Mouse (Mus musculus) hindbrain, embryonic 14.5 days (tissue): ENCODE data around the gene Mettl7b. TPM values are rescaled to one million over a fixed set of nuclear protein-coding genes. Genes with fewer than 3 reads are reported as not detected.

ENCODE experiments used
- ATAC-seq: fragments of 200-750 bp; cut with Nextera tagmentation; 2 replicates; pipeline ENCODE4 v1.8.0; 2017; ENCODE audit warnings: moderate number of reproducible peaks, mild to moderate bottlenecking, moderate TSS enrichment, moderate library complexity; ENCODE audit not compliant: low FRiP score
- DNase-seq: peaks from one replicate; pipeline ENCODE4 v3.0.0-alpha.2; 2015; ENCODE audit warnings: low spot score
- H3K27ac ChIP-seq: fragments of 300-500 bp; sonication (generic); 2 replicates; pipeline ENCODE4 v1.5.1; 2014; ENCODE audit warnings: mild to moderate bottlenecking, moderate library complexity
- H3K27me3 ChIP-seq: fragments of 300-500 bp; sonication (generic); 2 replicates; pipeline ENCODE4 v1.6.1; 2014; ENCODE audit warnings: mild to moderate bottlenecking, low read length, mixed read lengths; ENCODE audit not compliant: control insufficient read depth, insufficient read depth
- H3K36me3 ChIP-seq: fragments of 300-500 bp; sonication (generic); replicated peaks from 2 replicates; pipeline ENCODE4 v1.6.1; 2014; ENCODE audit not compliant: control insufficient read depth, insufficient read depth
- H3K4me1 ChIP-seq: fragments of 300-500 bp; sonication (generic); replicated peaks from 2 replicates; pipeline ENCODE4 v1.6.1; 2014; ENCODE audit warnings: antibody characterized with exemption, low read length, mixed read lengths; ENCODE audit not compliant: control insufficient read depth, insufficient read depth
- H3K4me2 ChIP-seq: fragments of 300-500 bp; sonication (generic); replicated peaks from 2 replicates; pipeline ENCODE4 v1.6.1; 2014; ENCODE audit warnings: mild to moderate bottlenecking, moderate library complexity
- H3K4me3 ChIP-seq: fragments of 300-500 bp; sonication (generic); replicated peaks from 2 replicates; pipeline ENCODE4 v1.5.1; 2014; ENCODE audit warnings: mild to moderate bottlenecking, low read length
- H3K9ac ChIP-seq: fragments of 300-500 bp; sonication (generic); 2 replicates; pipeline ENCODE4 v1.6.1; 2014
- H3K9me3 ChIP-seq: fragments of 300-500 bp; sonication (generic); 2 replicates; pipeline ENCODE4 v1.6.1; 2016; ENCODE audit warnings: low read length; ENCODE audit not compliant: control insufficient read depth
- WGBS: fragments of 180-500 bp; shearing (Covaris S2); extraction: QIAGEN DNeasy Blood & Tissue Kit; methylation state at CpG from one replicate; pipeline ENCODE4 v1.1.7; 2014; 5-methylcytosine and 5-hydroxymethylcytosine counted together
- polyA plus RNA-seq: library from polyadenylated mRNA; unstranded; fragments of >200 nt; fragmentation: Nextera tagmentation; extraction: Ambion mirVana; gene quantifications from 2 replicates; pipeline ENCODE4 v1.2.1, GENCODE M21; 2014

Gene Mettl7b
- polyA plus RNA-seq, 1 experiment from 2014 or later = not detected

- WGBS = 4% methylated on average over 1 of the region's 1 CpGs
- peak within 1 kb of the TSS; percentile 62 for H3K4me2 ChIP-seq
- peaks cover 3% of the 10 kb centered on the region; the same call in 1 of the 2 replicates for H3K27me3 ChIP-seq
- peak within 1 kb of the TSS; percentile 51 for H3K4me3 ChIP-seq
- peak within 1 kb of the TSS; percentile 83 for H3K27ac ChIP-seq
- peaks cover 33% of the 10 kb centered on the region for H3K4me1 ChIP-seq
- H3K9me3 ChIP-seq = no peaks in the 10 kb centered on the region
- peak within 1 kb of the TSS; percentile 66 for H3K9ac ChIP-seq
- DNase-seq (no peak), ATAC-seq (no peak)
- H3K36me3 ChIP-seq = no peaks in the 10 kb centered on the region
These were observed 38.1 kb downstream of the Mettl7b start, which contains the start of gene Rdh5 for GRCm38 (mm10) chr10:128922822-128923012. Gene Rdh5 (minus strand): TSS chr10:128922888.

GRCm38 (mm10) chr10:128921883-128922821 lies 38.6 kb downstream of the Mettl7b start:
- no peaks in the 10 kb centered on the region for H3K27me3 ChIP-seq
- WGBS = 71% methylated on average over 16 of the region's 16 CpGs
- H3K36me3 ChIP-seq = peaks cover 5% of the 10 kb centered on the region; the same call in 1 of the 2 replicates
- peak overlapping the region; percentile 66 for H3K9ac ChIP-seq
- H3K27ac ChIP-seq = 0 out of 2 replicates have a peak overlapping the region, but pooled peaks have one; percentile 7
- peak overlapping the region; percentile 62 for H3K4me2 ChIP-seq
- no peak for ATAC-seq
- H3K4me1 ChIP-seq = peaks cover 33% of the 10 kb centered on the region
- no peaks in the 10 kb centered on the region for H3K9me3 ChIP-seq
- H3K4me3 ChIP-seq = peak overlapping the region; percentile 51
- no peak for DNase-seq

- peaks cover 33% of the 10 kb centered on the region for H3K4me1 ChIP-seq
- H3K27me3 ChIP-seq = no peaks in the 10 kb centered on the region
- H3K9ac ChIP-seq = no peak overlapping the region
- peaks cover 13% of the 10 kb centered on the region; the same call in 1 of the 2 replicates for H3K36me3 ChIP-seq
- no peak overlapping the region for H3K4me3 ChIP-seq
- DNase-seq (no peak), ATAC-seq (no peak)
- H3K27ac ChIP-seq = 0 out of 2 replicates have a peak overlapping the region, but pooled peaks have one; percentile 7
- 53% methylated on average over 1 of the region's 1 CpGs for WGBS
- peak overlapping the region; percentile 62; the same call in 1 of the 2 replicates for H3K4me2 ChIP-seq
- H3K9me3 ChIP-seq = no peaks in the 10 kb centered on the region
These were observed 39.5 kb downstream of the Mettl7b start for GRCm38 (mm10) chr10:128921251-128921650.

GRCm38 (mm10) chr10:128920736-128921161 lies 40.0 kb downstream of the Mettl7b start:
- no peak for DNase-seq

GRCm38 (mm10) chr10:128919966-128920365 lies 40.8 kb downstream of the Mettl7b start:
- H3K4me2 ChIP-seq = no peak overlapping the region
- H3K9me3 ChIP-seq = no peaks in the 10 kb centered on the region
- no peak overlapping the region for H3K4me3 ChIP-seq
- peaks cover 15% of the 10 kb centered on the region; the same call in 1 of the 2 replicates for H3K36me3 ChIP-seq
- no peaks in the 10 kb centered on the region for H3K27me3 ChIP-seq
- ATAC-seq (no peak), DNase-seq (no peak)
- peak overlapping the region; percentile 69 for H3K27ac ChIP-seq
- H3K9ac ChIP-seq = no peak overlapping the region
- WGBS = 83% methylated on average over 7 of the region's 7 CpGs
- H3K4me1 ChIP-seq = peaks cover 33% of the 10 kb centered on the region

More at GRCm38 (mm10) chr10:128920736-128921161, 40.0 kb downstream of the Mettl7b start:
- Histone ChIP-seq H3K4me2 (no peak overlapping the region), H3K9ac (no peak overlapping the region), H3K27me3 (no peaks in the 10 kb centered on the region), H3K27ac (0 out of 2 replicates have a peak overlapping the region, but pooled peaks have one; percentile 7), H3K4me1 (peaks cover 33% of the 10 kb centered on the region), H3K9me3 (no peaks in the 10 kb centered on the region), H3K36me3 (peaks cover 15% of the 10 kb centered on the region; the same call in 1 of the 2 replicates), H3K4me3 (no peak overlapping the region)
- no peak for ATAC-seq
- WGBS = 80% methylated on average over 3 of the region's 3 CpGs

GRCm38 (mm10) chr10:128919203-128919631 lies 41.6 kb downstream of the Mettl7b start:
- ATAC-seq (peak; percentile 12; the same call in 1 of the 2 replicates), DNase-seq (no peak)
- Histone ChIP-seq H3K9ac (no peak overlapping the region; the same call in 1 of the 2 replicates), H3K36me3 (peaks cover 20% of the 10 kb centered on the region; the same call in 1 of the 2 replicates), H3K27ac (peak overlapping the region; percentile 69), H3K4me1 (peaks cover 33% of the 10 kb centered on the region), H3K27me3 (no peaks in the 10 kb centered on the region), H3K4me2 (peak overlapping the region; percentile 23; the same call in 1 of the 2 replicates), H3K9me3 (no peaks in the 10 kb centered on the region), H3K4me3 (no peak overlapping the region)
- 16% methylated on average over 6 of the region's 6 CpGs for WGBS

- no peak for ATAC-seq
- Histone ChIP-seq H3K4me2 (no peak overlapping the region), H3K27me3 (no peaks in the 10 kb centered on the region)
These were observed 42.5 kb downstream of the Mettl7b start for GRCm38 (mm10) chr10:128918246-128918645.

GRCm38 (mm10) chr10:128917400-128917799 lies 43.4 kb downstream of the Mettl7b start:
- no peak overlapping the region for H3K27ac ChIP-seq
- 89% methylated on average over 6 of the region's 6 CpGs for WGBS

More at GRCm38 (mm10) chr10:128918246-128918645, 42.5 kb downstream of the Mettl7b start:
- DNase-seq = no peak
- no peaks in the 10 kb centered on the region for H3K9me3 ChIP-seq
- H3K4me1 ChIP-seq = peaks cover 27% of the 10 kb centered on the region
- peaks cover 20% of the 10 kb centered on the region; the same call in 1 of the 2 replicates for H3K36me3 ChIP-seq
- H3K27ac ChIP-seq = peak overlapping the region; percentile 69
- 61% methylated on average over 7 of the region's 7 CpGs for WGBS
- H3K9ac ChIP-seq = no peak overlapping the region
- H3K4me3 ChIP-seq = no peak overlapping the region

GRCm38 (mm10) chr10:128916665-128917064 lies 44.1 kb downstream of the Mettl7b start:
- DNase-seq = no peak
- Histone ChIP-seq H3K4me2 (no peak overlapping the region), H3K36me3 (peaks cover 20% of the 10 kb centered on the region; the same call in 1 of the 2 replicates), H3K9me3 (no peaks in the 10 kb centered on the region), H3K27me3 (no peaks in the 10 kb centered on the region), H3K4me1 (0 out of 2 replicates have a peak, but pooled peaks cover 17% of the 10 kb centered on the region), H3K9ac (no peak overlapping the region), H3K4me3 (no peak overlapping the region), H3K27ac (no peak overlapping the region)
- 94% methylated on average over 3 of the region's 3 CpGs for WGBS
- no peak for ATAC-seq

More at GRCm38 (mm10) chr10:128917400-128917799, 43.4 kb downstream of the Mettl7b start:
- Histone ChIP-seq H3K27me3 (no peaks in the 10 kb centered on the region), H3K4me1 (peaks cover 24% of the 10 kb centered on the region), H3K9ac (no peak overlapping the region), H3K9me3 (no peaks in the 10 kb centered on the region), H3K4me2 (no peak overlapping the region), H3K36me3 (peaks cover 20% of the 10 kb centered on the region; the same call in 1 of the 2 replicates), H3K4me3 (no peak overlapping the region)
- no peak for ATAC-seq
- DNase-seq = no peak
